ENCODE assay signal across 21 mouse cellular contexts in genomic region chr11:104537945-104538555, GRCm38 (mm10). TPM values are rescaled to one million over a fixed set of nuclear protein-coding genes. Genes with fewer than 3 reads are reported as not detected.
"Had no signal": no experiment of that assay in that cellular context is flagged by ENCODE, and none has a peak within 500 bp of the region (broad histone marks: within the 10 kb centered on the region; RNA-seq: fewer than 3 reads in every experiment).

No protein-coding gene starts in this region.

- H3K4me2 ChIP-seq: intestine, embryonic 15.5 days; kidney, embryonic 15.5 days; limb, embryonic 13.5 days; lung, embryonic 14.5 days; midbrain, embryonic 11.5 days; neural tube, embryonic 12.5 days; neural tube, embryonic 15.5 days had no signal

- H3K4me1 ChIP-seq: intestine, embryonic 15.5 days; kidney, embryonic 15.5 days; limb, embryonic 10.5 days; limb, embryonic 13.5 days; neural tube, embryonic 12.5 days; neural tube, embryonic 15.5 days had no signal

- H3K9ac ChIP-seq: intestine, embryonic 15.5 days; kidney, embryonic 15.5 days; limb, embryonic 13.5 days; lung, embryonic 14.5 days; neural tube, embryonic 12.5 days; neural tube, embryonic 15.5 days had no signal

- H3K4me3 ChIP-seq: intestine, embryonic 15.5 days; kidney, embryonic 15.5 days; limb, embryonic 10.5 days; limb, embryonic 13.5 days; megakaryocyte, embryonic 14.5 days; neural tube, embryonic 12.5 days; neural tube, embryonic 15.5 days had no signal

- H3K9me3 ChIP-seq: intestine, embryonic 15.5 days; kidney, embryonic 15.5 days; limb, embryonic 10.5 days; limb, embryonic 13.5 days; megakaryocyte, embryonic 14.5 days; neural tube, embryonic 12.5 days; neural tube, embryonic 15.5 days had no signal

- H3K27ac ChIP-seq: intestine, embryonic 15.5 days; kidney, embryonic 15.5 days; limb, embryonic 10.5 days; limb, embryonic 13.5 days; macrophage; neural tube, embryonic 12.5 days; neural tube, embryonic 15.5 days had no signal

- ATAC-seq: intestine, embryonic 15.5 days; lung, postnatal 0 days had no signal

- H3K27me3 ChIP-seq: intestine, embryonic 15.5 days; kidney, embryonic 15.5 days; limb, embryonic 13.5 days; megakaryocyte, embryonic 14.5 days; neural tube, embryonic 12.5 days; neural tube, embryonic 15.5 days had no signal

- DNase-seq: kidney, adult 11 months; kidney, adult 8-10 months; kidney, postnatal 10 days; kidney, postnatal 36 days; lung, embryonic 14.5 days; midbrain, embryonic 14.5 days; retina, postnatal 1 day; right cerebral cortex, postnatal 25 days; spleen, adult 18-20 months; thymus, adult 18-20 months; thymus, postnatal 36 days had no signal

RNA-seq across cellular contexts. Expression of gene Myl4, which starts 12.4 kb away (rescaled TPM):
- polyA plus RNA-seq: macrophage had no signal
